Mouse (Mus musculus): ENCODE measurements at regions not wholly inside any gene's neighbourhood (a gene's known extent, or its start where the extent isn't known, plus 50 kb on each side); places are given as distances from the start of the nearest gene placed in this dataset.

MicroRNAs encoded in the stretch of these regions (microRNA counts, 519-probe panel; counts per million panel counts)
- microRNA mmu-miR-29a, result 4,983 counts per million, percentile 84 among the panel's probes with 10 or more counts

Small RNA genes lying in the stretch of these regions (microRNA-seq; reads per million reads assigned to microRNA genes)
- gene Mir29a, result 291 reads per million, percentile 67 among the genes with 10 or more reads in this experiment
- 4.3 reads per million, percentile 18 among the genes with 10 or more reads in this experiment for gene Mir29b-1
